Mouse (Mus musculus) left cerebral cortex, postnatal 36 days (tissue): ENCODE measurements around the gene Sox15. TPM values are rescaled to one million over a fixed set of nuclear protein-coding genes. Genes with fewer than 3 reads are reported as not detected.

Source experiments
- DNase-seq, 2 experiments: peaks; one replicate each; pipeline ENCODE4 v3.0.0; 2021 to 2022; ENCODE audit warnings: low spot score in 2 of 2, mixed read lengths in 1 of 2
- intact Hi-C: fragments of 180-260 bp; cut with DNase I; formaldehyde crosslinking; loops from one replicate; pipeline ENCODE4 v1.15.1; 2025
- total RNA-seq, 2 experiments: library from RNA; stranded (reverse); gene quantifications; 2 replicates each; pipeline ENCODE4 v1.2.3; 2021

Gene Sox15
- total RNA-seq, 2 experiments from 2014 or later = 0.39 TPM; not detected in 1

- DNase-seq = peak; percentile 90 to 91
- intact Hi-C loops = no loop called here
Observed at GRCm38 (mm10) chr11:69670786-69671725, 15.9 kb downstream of the Sox15 start.

GRCm38 (mm10) chr11:69671726-69672124, 16.6 kb downstream of the Sox15 start:
- DNase-seq = peak in 1 of 2 experiments; percentile 31
- intact Hi-C loops = loop anchor here (1.0 kb wide), 1 partner anchor 10 kb away; no protein-coding TSS in a partner anchor

- intact Hi-C loops = loop anchor here (1.0 kb wide), 1 partner anchor 9 kb away; no protein-coding TSS in a partner anchor
- peak; percentile 100 for DNase-seq
Observed at GRCm38 (mm10) chr11:69672211-69672706, 17.1 kb downstream of the Sox15 start, which contains the start of gene Eif4a1. Eif4a1 (minus strand) TSS chr11:69672423.

- intact Hi-C loops = no loop called here
- DNase-seq = no peak
Observed at GRCm38 (mm10) chr11:69679144-69679543, 24.0 kb downstream of the Sox15 start.

- intact Hi-C loops = loop anchor here (5.0 kb wide), 1 partner anchor 222 kb away; the partner anchor contains the start of genes 2810408A11Rik and Neurl4
- no peak for DNase-seq
Observed at GRCm38 (mm10) chr11:69680136-69680855, 25.2 kb downstream of the Sox15 start.

- intact Hi-C loops = loop anchor here (1.0 to 5.0 kb wide), 4 partner anchors 9 to 221 kb away; partner anchors contain the start of genes 2810408A11Rik, Eif4a1 and Neurl4
Observed at GRCm38 (mm10) chr11:69681314-69682208, 26.4 kb downstream of the Sox15 start, which contains the start of gene Senp3. Senp3 (minus strand) TSS chr11:69682084.

GRCm38 (mm10) chr11:69682209-69682839, 27.2 kb downstream of the Sox15 start:
- intact Hi-C loops = loop anchor here (1.0 to 5.0 kb wide), 3 partner anchors 34 to 220 kb away; partner anchors contain the start of genes 2810408A11Rik and Neurl4
- no peak for DNase-seq

More at GRCm38 (mm10) chr11:69681314-69682208, 26.4 kb downstream of the Sox15 start, which contains the start of gene Senp3:
- peak; percentile 97 to 99 for DNase-seq

GRCm38 (mm10) chr11:69682840-69683533, 27.9 kb downstream of the Sox15 start:
- intact Hi-C loops = loop anchor here (1.0 to 5.0 kb wide), 3 partner anchors 34 to 219 kb away; partner anchors contain the start of genes 2810408A11Rik and Neurl4

GRCm38 (mm10) chr11:69683576-69683975, 28.5 kb downstream of the Sox15 start:
- DNase-seq = no peak
- intact Hi-C loops = loop anchor here (2.0 to 5.0 kb wide), 2 partner anchors 33 to 219 kb away; partner anchors contain the start of genes 2810408A11Rik and Neurl4

More at GRCm38 (mm10) chr11:69682840-69683533, 27.9 kb downstream of the Sox15 start:
- DNase-seq = peak; percentile 82 to 86

GRCm38 (mm10) chr11:69684128-69684745, 29.1 kb downstream of the Sox15 start:
- intact Hi-C loops = loop anchor here (5.0 kb wide), 1 partner anchor 218 kb away; the partner anchor contains the start of genes 2810408A11Rik and Neurl4
- DNase-seq = no peak

GRCm38 (mm10) chr11:69684936-69685335, 29.8 kb downstream of the Sox15 start:
- intact Hi-C loops = loop anchor here (5.0 kb wide), 1 partner anchor 217 kb away; the partner anchor contains the start of genes 2810408A11Rik and Neurl4
- no peak for DNase-seq

GRCm38 (mm10) chr11:69685526-69686148, 30.5 kb downstream of the Sox15 start, which contains the start of gene Tnfsf13:
Tnfsf13 (minus strand) TSS chr11:69685784.
- intact Hi-C loops = no loop called here

GRCm38 (mm10) chr11:69686377-69686776, 31.3 kb downstream of the Sox15 start:
- DNase-seq = peak in 1 of 2 experiments; percentile 41
- intact Hi-C loops = no loop called here

More at GRCm38 (mm10) chr11:69685526-69686148, 30.5 kb downstream of the Sox15 start, which contains the start of gene Tnfsf13:
- peak in 1 of 2 experiments; percentile 44 for DNase-seq

GRCm38 (mm10) chr11:69687061-69687460, 31.9 kb downstream of the Sox15 start:
- intact Hi-C loops = no loop called here
- DNase-seq = no peak

GRCm38 (mm10) chr11:69689891-69690290, 34.8 kb downstream of the Sox15 start:
- intact Hi-C loops = no loop called here

More at GRCm38 (mm10) chr11:69689891-69690290, 34.8 kb downstream of the Sox15 start:
- DNase-seq = no peak
